Mouse (Mus musculus): ENCODE measurements around the gene Ndufaf7. TPM values are rescaled to one million over a fixed set of nuclear protein-coding genes. Genes with fewer than 3 reads are reported as not detected.

Gene Ndufaf7
- polyA plus RNA-seq, 1 experiment from 2014 or later = 62.1 TPM

- H3K27ac ChIP-seq (ENCODE audit: low read depth, low read length) = no peak overlapping the region
- WGBS (ENCODE audit: insufficient replicate concordance) = 92% methylated on average over 8 of the region's 8 CpGs
- no peak for ATAC-seq (replicated peaks; ENCODE audit: insufficient number of reproducible peaks, low FRiP score, low TSS enrichment)
- no peak overlapping the region for H3K4me3 ChIP-seq (ENCODE audit: low read depth, low read length)
- H3K9me3 ChIP-seq (replicated peaks; ENCODE audit: control insufficient read depth, low read length) = no peaks in the 10 kb centered on the region
- H3K9ac ChIP-seq (ENCODE audit: low read depth, low read length) = no peak overlapping the region
- no peaks in the 10 kb centered on the region for H3K27me3 ChIP-seq (ENCODE audit: control insufficient read depth, insufficient read depth, low read length)
- peaks cover 12% of the 10 kb centered on the region for H3K36me3 ChIP-seq (ENCODE audit: control insufficient read depth, insufficient read depth, low read length)
- H3K4me1 ChIP-seq (ENCODE audit: control insufficient read depth, insufficient read depth, low read length) = peaks cover 6% of the 10 kb centered on the region; the same call in 1 of the 2 replicates
- H3K4me2 ChIP-seq = no peak overlapping the region
Measured at GRCm38 (mm10) chr17:78983166-78983565, 46.2 kb downstream of the Ndufaf7 start.

- no peak overlapping the region for H3K4me2 ChIP-seq
- no peak for ATAC-seq (replicated peaks; ENCODE audit: insufficient number of reproducible peaks, low FRiP score, low TSS enrichment)
- H3K4me3 ChIP-seq (ENCODE audit: low read depth, low read length) = no peak overlapping the region
- H3K27me3 ChIP-seq (ENCODE audit: control insufficient read depth, insufficient read depth, low read length) = no peaks in the 10 kb centered on the region
- no peak overlapping the region for H3K27ac ChIP-seq (ENCODE audit: low read depth, low read length)
- no peaks in the 10 kb centered on the region for H3K9me3 ChIP-seq (replicated peaks; ENCODE audit: control insufficient read depth, low read length)
- H3K9ac ChIP-seq (ENCODE audit: low read depth, low read length) = no peak overlapping the region
- 90% methylated on average over 3 of the region's 3 CpGs for WGBS (ENCODE audit: insufficient replicate concordance)
- peaks cover 12% of the 10 kb centered on the region for H3K36me3 ChIP-seq (ENCODE audit: control insufficient read depth, insufficient read depth, low read length)
- peaks cover 6% of the 10 kb centered on the region; the same call in 1 of the 2 replicates for H3K4me1 ChIP-seq (ENCODE audit: control insufficient read depth, insufficient read depth, low read length)
Measured at GRCm38 (mm10) chr17:78983736-78984135, 46.8 kb downstream of the Ndufaf7 start.

- Histone ChIP-seq H3K9me3 (replicated peaks; ENCODE audit: control insufficient read depth, low read length) (no peaks in the 10 kb centered on the region), H3K9ac (ENCODE audit: low read depth, low read length) (no peak overlapping the region), H3K4me3 (ENCODE audit: low read depth, low read length) (no peak overlapping the region), H3K4me1 (ENCODE audit: control insufficient read depth, insufficient read depth, low read length) (peaks cover 6% of the 10 kb centered on the region), H3K27ac (ENCODE audit: low read depth, low read length) (no peak overlapping the region), H3K27me3 (ENCODE audit: control insufficient read depth, insufficient read depth, low read length) (no peaks in the 10 kb centered on the region), H3K4me2 (no peak overlapping the region), H3K36me3 (ENCODE audit: control insufficient read depth, insufficient read depth, low read length) (no peaks in the 10 kb centered on the region)
- no peak for ATAC-seq (replicated peaks; ENCODE audit: insufficient number of reproducible peaks, low FRiP score, low TSS enrichment)
- WGBS (ENCODE audit: insufficient replicate concordance) = 76% methylated on average over 8 of the region's 8 CpGs
Measured at GRCm38 (mm10) chr17:78989015-78989414, 52.1 kb downstream of the Ndufaf7 start.

GRCm38 (mm10) chr17:78991549-78991948 lies 54.6 kb downstream of the Ndufaf7 start:
- Histone ChIP-seq H3K36me3 (ENCODE audit: control insufficient read depth, insufficient read depth, low read length) (no peaks in the 10 kb centered on the region), H3K27ac (ENCODE audit: low read depth, low read length) (no peak overlapping the region), H3K9ac (ENCODE audit: low read depth, low read length) (no peak overlapping the region), H3K9me3 (replicated peaks; ENCODE audit: control insufficient read depth, low read length) (no peaks in the 10 kb centered on the region), H3K4me1 (ENCODE audit: control insufficient read depth, insufficient read depth, low read length) (no peaks in the 10 kb centered on the region; the same call in 1 of the 2 replicates), H3K4me3 (ENCODE audit: low read depth, low read length) (no peak overlapping the region), H3K27me3 (ENCODE audit: control insufficient read depth, insufficient read depth, low read length) (no peaks in the 10 kb centered on the region), H3K4me2 (no peak overlapping the region)
- WGBS (ENCODE audit: insufficient replicate concordance) = 92% methylated on average over 2 of the region's 2 CpGs
- ATAC-seq (replicated peaks; ENCODE audit: insufficient number of reproducible peaks, low FRiP score, low TSS enrichment) = no peak

GRCm38 (mm10) chr17:78992303-78993027 lies 55.5 kb downstream of the Ndufaf7 start:
- 64% methylated on average over 9 of the region's 9 CpGs for WGBS (ENCODE audit: insufficient replicate concordance)
- no peaks in the 10 kb centered on the region for H3K36me3 ChIP-seq (ENCODE audit: control insufficient read depth, insufficient read depth, low read length)
- no peak overlapping the region for H3K27ac ChIP-seq (ENCODE audit: low read depth, low read length)
- H3K9ac ChIP-seq (ENCODE audit: low read depth, low read length) = no peak overlapping the region
- ATAC-seq (replicated peaks; ENCODE audit: insufficient number of reproducible peaks, low FRiP score, low TSS enrichment) = no peak
- H3K4me3 ChIP-seq (ENCODE audit: low read depth, low read length) = no peak overlapping the region
- no peak overlapping the region for H3K4me2 ChIP-seq
- H3K4me1 ChIP-seq (ENCODE audit: control insufficient read depth, insufficient read depth, low read length) = no peaks in the 10 kb centered on the region; the same call in 1 of the 2 replicates
- H3K27me3 ChIP-seq (ENCODE audit: control insufficient read depth, insufficient read depth, low read length) = no peaks in the 10 kb centered on the region
- no peaks in the 10 kb centered on the region for H3K9me3 ChIP-seq (replicated peaks; ENCODE audit: control insufficient read depth, low read length)

- Histone ChIP-seq H3K9ac (ENCODE audit: low read depth, low read length) (no peak overlapping the region), H3K4me2 (no peak overlapping the region), H3K4me3 (ENCODE audit: low read depth, low read length) (no peak overlapping the region), H3K27me3 (ENCODE audit: control insufficient read depth, insufficient read depth, low read length) (no peaks in the 10 kb centered on the region), H3K27ac (ENCODE audit: low read depth, low read length) (no peak overlapping the region), H3K4me1 (ENCODE audit: control insufficient read depth, insufficient read depth, low read length) (no peaks in the 10 kb centered on the region; the same call in 1 of the 2 replicates), H3K36me3 (ENCODE audit: control insufficient read depth, insufficient read depth, low read length) (no peaks in the 10 kb centered on the region), H3K9me3 (replicated peaks; ENCODE audit: control insufficient read depth, low read length) (no peaks in the 10 kb centered on the region)
- ATAC-seq (replicated peaks; ENCODE audit: insufficient number of reproducible peaks, low FRiP score, low TSS enrichment) = no peak
- 59% methylated on average over 2 of the region's 2 CpGs for WGBS (ENCODE audit: insufficient replicate concordance)
Measured at GRCm38 (mm10) chr17:78993670-78994069, 56.7 kb downstream of the Ndufaf7 start.

GRCm38 (mm10) chr17:78994382-78994781 lies 57.4 kb downstream of the Ndufaf7 start:
- Histone ChIP-seq H3K27me3 (ENCODE audit: control insufficient read depth, insufficient read depth, low read length) (no peaks in the 10 kb centered on the region), H3K36me3 (ENCODE audit: control insufficient read depth, insufficient read depth, low read length) (no peaks in the 10 kb centered on the region), H3K4me2 (no peak overlapping the region), H3K27ac (ENCODE audit: low read depth, low read length) (no peak overlapping the region), H3K4me3 (ENCODE audit: low read depth, low read length) (no peak overlapping the region), H3K9me3 (replicated peaks; ENCODE audit: control insufficient read depth, low read length) (no peaks in the 10 kb centered on the region), H3K4me1 (ENCODE audit: control insufficient read depth, insufficient read depth, low read length) (no peaks in the 10 kb centered on the region; the same call in 1 of the 2 replicates), H3K9ac (ENCODE audit: low read depth, low read length) (no peak overlapping the region)
- 82% methylated on average over 8 of the region's 8 CpGs for WGBS (ENCODE audit: insufficient replicate concordance)
- no peak for ATAC-seq (replicated peaks; ENCODE audit: insufficient number of reproducible peaks, low FRiP score, low TSS enrichment)

GRCm38 (mm10) chr17:78994931-78995820 lies 58.2 kb downstream of the Ndufaf7 start:
- no peak overlapping the region for H3K27ac ChIP-seq (ENCODE audit: low read depth, low read length)
- H3K4me2 ChIP-seq = no peak overlapping the region
- no peak overlapping the region for H3K9ac ChIP-seq (ENCODE audit: low read depth, low read length)
- H3K36me3 ChIP-seq (ENCODE audit: control insufficient read depth, insufficient read depth, low read length) = no peaks in the 10 kb centered on the region
- no peak overlapping the region for H3K4me3 ChIP-seq (ENCODE audit: low read depth, low read length)
- H3K9me3 ChIP-seq (replicated peaks; ENCODE audit: control insufficient read depth, low read length) = no peaks in the 10 kb centered on the region
- WGBS (ENCODE audit: insufficient replicate concordance) = 77% methylated on average over 9 of the region's 9 CpGs
- no peaks in the 10 kb centered on the region for H3K27me3 ChIP-seq (ENCODE audit: control insufficient read depth, insufficient read depth, low read length)
- ATAC-seq (replicated peaks; ENCODE audit: insufficient number of reproducible peaks, low FRiP score, low TSS enrichment) = no peak
- H3K4me1 ChIP-seq (ENCODE audit: control insufficient read depth, insufficient read depth, low read length) = no peaks in the 10 kb centered on the region; the same call in 1 of the 2 replicates

All from heart, embryonic 11.5 days (tissue).